Mouse (Mus musculus) olfactory bulb, adult 2 months (tissue): Measurements from ENCODE around the gene Nfib.

Experiments
- CTCF ChIP-seq: fragments of 200-500 bp; IDR thresholded peaks from 2 replicates; pipeline ENCODE4 v1.5.1; 2012; ENCODE audit warnings: low read depth, mild to moderate bottlenecking, low read length, moderate library complexity; ENCODE audit not compliant: insufficient read depth
- POLR2A ChIP-seq: fragments of 200-500 bp; IDR thresholded peaks from 2 replicates; pipeline ENCODE4 v1.6.1; 2012; ENCODE audit warnings: mild to moderate bottlenecking, low read depth, low read length, moderate library complexity; ENCODE audit not compliant: insufficient read depth

GRCm38 (mm10) chr4:82336951-82337381, 368.6 kb downstream of the Nfib start:
- TF ChIP-seq POLR2A (no peak), CTCF (no peak)
